Mouse (Mus musculus): ENCODE results near the gene Prss29. TPM values are rescaled to one million over a fixed set of nuclear protein-coding genes. Genes with fewer than 3 reads are reported as not detected.
A peak's percentile ranks its signal among the peaks of the same experiment; 100 is the strongest.

Prss29 gene
- not detected in 2 replicates for total RNA-seq (2012; rRNA removed)

- Histone ChIP-seq H3K9ac (ENCODE audit: insufficient read depth, low read depth, low read length, poor library complexity, severe bottlenecking) (no peak within 1 kb of the TSS), H3K9me3 (ENCODE audit: control insufficient read depth, insufficient read depth, low read depth, low read length) (no peaks in the 10 kb centered on the region), H3K27ac (ENCODE audit: insufficient read depth, low read depth, low read length, poor library complexity, severe bottlenecking) (peak within 1 kb of the TSS; percentile 40; the same call in 1 of the 2 replicates), H3K36me3 (ENCODE audit: control insufficient read depth, insufficient read depth, low read length, poor library complexity, severe bottlenecking) (no peaks in the 10 kb centered on the region), H3K4me3 (ENCODE audit: insufficient read depth in 1 of 2, low read depth in 1 of 2, low read length in 2 of 2, poor library complexity in 1 of 2, severe bottlenecking in 1 of 2) (no peak within 1 kb of the TSS), H3K4me1 (ENCODE audit: control insufficient read depth in 2 of 2, insufficient read depth in 2 of 2, low read length in 2 of 2, poor library complexity in 1 of 2) (no peaks in the 10 kb centered on the region)
- no peak for DNase-seq (ENCODE audit: low read depth, low spot score)
- in situ Hi-C loops (cut with MboI; ENCODE audit: low sequenced_read_pairs in 2 of 2, unreplicated experiment in 2 of 2), result no loop called here
- no peak for TF ChIP-seq ZC3H11A (IDR thresholded peaks at IDR 0.05; ENCODE audit: borderline replicate concordance, low read depth, low read length)
- TF ChIP-seq HCFC1 (IDR thresholded peaks at IDR 0.05; ENCODE audit: borderline replicate concordance, insufficient read depth, low read length), result no peak
- no peak for TF ChIP-seq ZNF384 (IDR thresholded peaks at IDR 0.05; ENCODE audit: low read depth, low read length)
- TF ChIP-seq MAFK (IDR thresholded peaks at IDR 0.05; ENCODE audit: insufficient read depth, low read depth, low read length), result no peak
- no peak for TF ChIP-seq CHD2 (IDR thresholded peaks at IDR 0.05; ENCODE audit: low read depth, low read length)
These were observed at the start of gene Prss29 for GRCm38 (mm10) chr17:25318354-25318753. TSS of gene Prss29 (plus strand) at chr17:25318654.

GRCm38 (mm10) chr17:25270795-25271335 is 47.6 kb upstream of the Prss29 start:
- in situ Hi-C loops (cut with MboI; ENCODE audit: low sequenced_read_pairs in 2 of 2, unreplicated experiment in 2 of 2), result no loop called here
- no peaks in the 10 kb centered on the region for H3K9me3 ChIP-seq (ENCODE audit: control insufficient read depth, insufficient read depth, low read depth, low read length)
- H3K4me1 ChIP-seq (ENCODE audit: control insufficient read depth in 2 of 2, insufficient read depth in 2 of 2, low read length in 2 of 2, poor library complexity in 1 of 2), result peaks cover 0 to 14% of the 10 kb centered on the region in 2 experiments; a peak in 1 of 4 replicates
- peak overlapping the region; percentile 6; the same call in 1 of the 2 replicates for H3K9ac ChIP-seq (ENCODE audit: insufficient read depth, low read depth, low read length, poor library complexity, severe bottlenecking)
- TF ChIP-seq CHD2 (IDR thresholded peaks at IDR 0.05; ENCODE audit: low read depth, low read length) (no peak), MAFK (IDR thresholded peaks at IDR 0.05; ENCODE audit: insufficient read depth, low read depth, low read length) (no peak), ZNF384 (IDR thresholded peaks at IDR 0.05; ENCODE audit: low read depth, low read length) (no peak), ZC3H11A (IDR thresholded peaks at IDR 0.05; ENCODE audit: borderline replicate concordance, low read depth, low read length) (no peak), HCFC1 (IDR thresholded peaks at IDR 0.05; ENCODE audit: borderline replicate concordance, insufficient read depth, low read length) (no peak)
- DNase-seq (ENCODE audit: low read depth, low spot score), result no peak
- peak overlapping the region in 1 of 2 experiments; percentile 94; a peak in 1 of 4 replicates for H3K4me3 ChIP-seq (ENCODE audit: insufficient read depth in 1 of 2, low read depth in 1 of 2, low read length in 2 of 2, poor library complexity in 1 of 2, severe bottlenecking in 1 of 2)
- no peak overlapping the region for H3K27ac ChIP-seq (ENCODE audit: insufficient read depth, low read depth, low read length, poor library complexity, severe bottlenecking)
- H3K36me3 ChIP-seq (ENCODE audit: control insufficient read depth, insufficient read depth, low read length, poor library complexity, severe bottlenecking), result peaks cover 41% of the 10 kb centered on the region

- H3K4me1 ChIP-seq (ENCODE audit: control insufficient read depth in 2 of 2, insufficient read depth in 2 of 2, low read length in 2 of 2, poor library complexity in 1 of 2), result peaks cover 0 to 14% of the 10 kb centered on the region in 2 experiments; a peak in 1 of 4 replicates
- TF ChIP-seq ZC3H11A (IDR thresholded peaks at IDR 0.05; ENCODE audit: borderline replicate concordance, low read depth, low read length) (no peak), CHD2 (IDR thresholded peaks at IDR 0.05; ENCODE audit: low read depth, low read length) (no peak), HCFC1 (IDR thresholded peaks at IDR 0.05; ENCODE audit: borderline replicate concordance, insufficient read depth, low read length) (no peak), MAFK (IDR thresholded peaks at IDR 0.05; ENCODE audit: insufficient read depth, low read depth, low read length) (no peak), ZNF384 (IDR thresholded peaks at IDR 0.05; ENCODE audit: low read depth, low read length) (no peak)
- H3K9ac ChIP-seq (ENCODE audit: insufficient read depth, low read depth, low read length, poor library complexity, severe bottlenecking), result peak overlapping the region; percentile 96
- in situ Hi-C loops (cut with MboI; ENCODE audit: low sequenced_read_pairs in 2 of 2, unreplicated experiment in 2 of 2), result no loop called here
- DNase-seq (ENCODE audit: low read depth, low spot score), result no peak
- peaks cover 28% of the 10 kb centered on the region for H3K36me3 ChIP-seq (ENCODE audit: control insufficient read depth, insufficient read depth, low read length, poor library complexity, severe bottlenecking)
- H3K9me3 ChIP-seq (ENCODE audit: control insufficient read depth, insufficient read depth, low read depth, low read length), result no peaks in the 10 kb centered on the region
- H3K4me3 ChIP-seq (ENCODE audit: insufficient read depth in 1 of 2, low read depth in 1 of 2, low read length in 2 of 2, poor library complexity in 1 of 2, severe bottlenecking in 1 of 2), result peak overlapping the region; percentile 87 to 94
- H3K27ac ChIP-seq (ENCODE audit: insufficient read depth, low read depth, low read length, poor library complexity, severe bottlenecking), result peak overlapping the region; percentile 97; the same call in 1 of the 2 replicates
These were observed 46.1 kb upstream of the Prss29 start for GRCm38 (mm10) chr17:25272326-25272725.

- no peak for TF ChIP-seq ZC3H11A (IDR thresholded peaks at IDR 0.05; ENCODE audit: borderline replicate concordance, low read depth, low read length)
- TF ChIP-seq CHD2 (IDR thresholded peaks at IDR 0.05; ENCODE audit: low read depth, low read length), result no peak
- 0 out of 2 replicates have a peak, but pooled peaks have one; percentile 8 for TF ChIP-seq ZNF384 (IDR thresholded peaks at IDR 0.05; ENCODE audit: low read depth, low read length)
- TF ChIP-seq HCFC1 (IDR thresholded peaks at IDR 0.05; ENCODE audit: borderline replicate concordance, insufficient read depth, low read length), result peak; percentile 77
- 0 out of 2 replicates have a peak, but pooled peaks have one; percentile 21 for TF ChIP-seq MAFK (IDR thresholded peaks at IDR 0.05; ENCODE audit: insufficient read depth, low read depth, low read length)
- Histone ChIP-seq H3K4me1 (ENCODE audit: control insufficient read depth in 2 of 2, insufficient read depth in 2 of 2, low read length in 2 of 2, poor library complexity in 1 of 2) (peaks cover 0 to 14% of the 10 kb centered on the region in 2 experiments; a peak in 1 of 4 replicates), H3K27ac (ENCODE audit: insufficient read depth, low read depth, low read length, poor library complexity, severe bottlenecking) (peak overlapping the region; percentile 97), H3K4me3 (ENCODE audit: insufficient read depth in 1 of 2, low read depth in 1 of 2, low read length in 2 of 2, poor library complexity in 1 of 2, severe bottlenecking in 1 of 2) (peak overlapping the region; percentile 87 to 94), H3K36me3 (ENCODE audit: control insufficient read depth, insufficient read depth, low read length, poor library complexity, severe bottlenecking) (peaks cover 21% of the 10 kb centered on the region), H3K9me3 (ENCODE audit: control insufficient read depth, insufficient read depth, low read depth, low read length) (no peaks in the 10 kb centered on the region), H3K9ac (ENCODE audit: insufficient read depth, low read depth, low read length, poor library complexity, severe bottlenecking) (peak overlapping the region; percentile 96)
- in situ Hi-C loops (cut with MboI; ENCODE audit: low sequenced_read_pairs in 2 of 2, unreplicated experiment in 2 of 2), result no loop called here
- DNase-seq (ENCODE audit: low read depth, low spot score), result peak; percentile 55
These were observed 45.3 kb upstream of the Prss29 start for GRCm38 (mm10) chr17:25272951-25273705.

Data from ES-E14 (cell line).